Mouse (Mus musculus): ENCODE results near the gene Galns. TPM values are rescaled to one million over a fixed set of nuclear protein-coding genes. Genes with fewer than 3 reads are reported as not detected.
"Not testable (repeated sequence)": the region's sequence is repeated elsewhere in the genome, so short reads cannot be mapped to it uniquely, and the experiment has no call there.

Galns gene
- total RNA-seq, 2 experiments from 2014 or later, result 2.9 to 3.6 TPM

DNA sequence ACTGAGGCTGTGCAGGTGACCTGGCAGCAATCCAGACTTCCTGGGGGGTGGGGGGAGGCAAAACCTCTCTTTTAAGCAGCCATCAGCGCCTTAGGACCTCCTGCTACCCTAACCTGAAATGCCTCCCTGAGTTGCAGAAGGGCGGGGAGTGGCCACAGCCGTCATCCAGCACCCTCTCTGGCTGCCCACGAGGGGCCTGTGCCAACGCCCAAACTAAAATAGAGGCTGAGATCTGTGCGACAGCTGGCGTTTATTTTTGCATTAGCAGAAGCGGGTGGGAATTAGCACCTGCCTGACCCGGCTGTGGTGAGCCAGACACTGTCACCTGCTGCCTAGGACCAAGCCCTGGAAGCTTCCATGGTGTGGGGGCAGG is 25.5 kb upstream of the Galns start:
- intact Hi-C loops (cut with DNase I; ENCODE audit: low total_unique reads), result no loop called here
- DNase-seq, result peak; percentile 82

GRCm38 (mm10) chr8:122635878-122636802 is 24.9 kb upstream of the Galns start:
- no peak for DNase-seq
- intact Hi-C loops (cut with DNase I; ENCODE audit: low total_unique reads), result no loop called here

GRCm38 (mm10) chr8:122633205-122633604 is 21.9 kb upstream of the Galns start:
- intact Hi-C loops (cut with DNase I; ENCODE audit: low total_unique reads), result no loop called here
- no peak for DNase-seq

DNA sequence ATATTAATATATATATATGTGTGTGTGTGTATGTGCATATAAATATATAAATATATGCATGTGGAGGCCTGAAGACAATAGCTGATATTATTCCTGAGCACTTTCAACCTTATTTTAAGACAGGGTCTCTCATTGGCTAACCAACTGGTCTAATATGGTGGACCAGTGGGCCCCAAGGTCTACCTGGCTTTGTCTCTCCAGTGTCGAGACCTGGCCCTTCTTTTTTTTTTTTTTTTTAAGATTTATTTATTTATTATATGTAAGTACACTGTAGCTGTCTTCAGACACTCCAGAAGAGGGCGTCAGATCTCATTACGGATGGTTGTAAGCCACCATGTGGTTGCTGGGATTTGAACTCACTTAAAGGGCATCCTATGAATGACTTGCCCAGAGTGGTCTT is 20.9 kb upstream of the Galns start:
- intact Hi-C loops (cut with DNase I; ENCODE audit: low total_unique reads); DNase-seq: not testable (repeated sequence)

DNA sequence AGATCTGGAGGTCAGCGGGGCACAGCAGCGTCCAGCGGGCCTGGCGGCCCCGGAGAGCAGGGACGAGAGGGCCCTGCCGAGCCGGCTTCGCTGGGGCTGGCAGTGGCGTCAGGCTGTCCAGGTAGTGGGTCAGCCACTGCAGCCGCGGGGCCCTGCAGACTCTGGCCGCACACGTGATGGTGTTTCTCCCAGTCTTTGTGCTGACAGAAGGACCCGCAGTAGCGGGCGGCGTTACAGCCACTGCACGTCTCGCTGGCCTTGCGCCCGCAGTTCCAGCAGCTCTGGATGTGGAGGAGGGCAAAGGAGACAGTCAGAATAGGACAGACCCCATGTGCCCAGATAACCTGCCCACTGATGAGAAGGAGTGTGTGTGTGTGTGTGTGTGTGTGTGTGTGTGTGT is 19.4 kb upstream of the Galns start:
- intact Hi-C loops (cut with DNase I; ENCODE audit: low total_unique reads), result no loop called here

DNA sequence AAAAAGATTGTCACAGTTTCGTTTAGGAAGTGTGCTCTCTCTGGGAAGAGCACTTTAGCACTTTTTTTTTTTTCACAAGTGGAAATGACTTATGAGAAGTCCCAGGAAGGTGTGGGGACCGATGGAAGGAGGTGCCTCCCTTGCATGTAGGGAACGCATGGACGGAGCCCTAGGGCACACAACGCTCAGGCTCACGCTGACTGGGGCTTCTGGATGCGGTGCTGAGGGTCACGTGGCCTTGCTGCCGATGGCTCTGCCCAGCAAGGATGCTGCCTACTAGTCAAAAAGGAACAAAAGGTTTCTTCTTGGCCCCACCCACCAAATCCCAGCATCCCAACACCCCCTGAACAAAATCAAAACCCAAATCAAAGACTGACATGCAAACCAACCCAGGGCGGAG is 18.1 kb upstream of the Galns start:
- intact Hi-C loops (cut with DNase I; ENCODE audit: low total_unique reads), result no loop called here
- DNase-seq, result no peak

More for the DNA sequence above, 19.4 kb upstream of the Galns start:
- no peak for DNase-seq

DNA sequence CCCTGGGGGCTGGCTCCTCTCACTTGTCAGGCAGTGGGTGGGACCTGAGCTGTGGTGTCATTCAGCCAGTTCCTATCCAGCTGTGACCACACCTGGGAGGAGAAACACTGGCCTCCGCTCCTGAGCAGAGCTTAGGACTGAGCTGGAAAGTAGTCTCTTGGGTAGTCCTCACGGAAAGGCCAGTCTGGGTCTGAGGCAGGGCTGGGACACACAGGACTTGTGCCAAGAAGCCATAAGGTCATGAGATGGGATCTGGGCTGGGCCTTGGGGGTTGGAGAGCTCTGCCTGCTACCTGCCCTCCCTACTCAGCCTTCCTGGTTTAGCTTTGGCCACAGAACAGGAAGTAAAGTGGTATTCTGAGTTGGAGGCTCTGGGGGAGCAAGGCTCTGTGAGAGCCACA is 15.6 kb upstream of the Galns start:
- DNase-seq, result no peak
- intact Hi-C loops (cut with DNase I; ENCODE audit: low total_unique reads), result no loop called here

DNA sequence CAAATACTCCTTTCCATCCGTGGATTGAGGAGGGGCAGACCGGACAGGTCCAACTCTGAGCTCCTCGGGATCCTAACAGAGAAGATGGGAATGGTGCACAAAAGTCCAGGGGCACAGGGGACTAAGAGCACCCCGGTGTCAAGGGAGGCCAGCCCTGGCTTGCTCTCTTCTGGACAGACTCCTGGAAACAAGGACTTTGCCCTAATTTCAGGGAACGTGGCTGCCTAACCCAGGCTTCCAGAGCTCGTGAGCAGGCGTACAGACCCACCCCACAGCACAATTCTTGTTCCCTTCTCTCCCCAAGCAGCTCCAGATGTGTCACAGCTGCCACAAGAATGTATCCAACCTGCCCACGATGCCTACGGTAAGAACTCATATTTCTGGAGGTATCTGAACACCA is 14.5 kb upstream of the Galns start:
- DNase-seq, result no peak
- intact Hi-C loops (cut with DNase I; ENCODE audit: low total_unique reads), result no loop called here

GRCm38 (mm10) chr8:122624653-122625052 is 13.4 kb upstream of the Galns start:
- no peak for DNase-seq
- intact Hi-C loops (cut with DNase I; ENCODE audit: low total_unique reads), result loop anchor here (5.0 kb wide), 1 partner anchor 53 kb away; no protein-coding TSS in a partner anchor

- DNase-seq, result peak; percentile 54
- intact Hi-C loops (cut with DNase I; ENCODE audit: low total_unique reads), result loop anchor here (5.0 kb wide), 1 partner anchor 53 kb away; no protein-coding TSS in a partner anchor
These were observed 12.8 kb upstream of the Galns start for GRCm38 (mm10) chr8:122623844-122624642.

GRCm38 (mm10) chr8:122622727-122623126 is 11.5 kb upstream of the Galns start, which contains the start of gene Pabpn1l:
Gene Pabpn1l (minus strand): TSS chr8:122622739.
- no peak for DNase-seq
- intact Hi-C loops (cut with DNase I; ENCODE audit: low total_unique reads), result loop anchor here (5.0 kb wide), 1 partner anchor 55 kb away; no protein-coding TSS in a partner anchor

DNA sequence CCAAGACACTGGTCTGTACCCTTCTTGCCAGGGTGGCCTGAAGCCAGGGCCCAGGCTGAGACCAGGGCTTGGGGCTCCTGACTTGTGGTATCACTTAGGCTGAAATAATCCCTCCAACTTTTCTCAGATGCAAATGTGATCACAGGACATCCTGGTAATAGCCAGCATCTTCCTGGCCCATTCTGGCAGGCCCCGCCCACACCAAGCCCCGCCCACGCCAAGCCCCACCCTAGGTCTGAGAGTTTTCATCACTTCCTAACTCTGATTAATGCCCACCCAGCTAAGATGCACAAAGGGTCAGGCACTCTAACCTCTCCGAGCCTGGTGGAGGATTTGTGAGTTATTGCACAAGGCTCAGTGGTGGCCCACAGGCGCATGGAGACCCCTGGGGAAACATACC is 9.2 kb upstream of the Galns start:
- DNase-seq, result no peak
- intact Hi-C loops (cut with DNase I; ENCODE audit: low total_unique reads), result loop anchor here (2.0 to 5.0 kb wide), 2 partner anchors 57 to 212 kb away; no protein-coding TSS in a partner anchor

GRCm38 (mm10) chr8:122618660-122619378 is 7.6 kb upstream of the Galns start:
- intact Hi-C loops (cut with DNase I; ENCODE audit: low total_unique reads), result no loop called here
- DNase-seq, result no peak

- peak; percentile 87 for DNase-seq
- intact Hi-C loops (cut with DNase I; ENCODE audit: low total_unique reads), result no loop called here
These were observed 6.8 kb upstream of the Galns start for GRCm38 (mm10) chr8:122617947-122618546.

DNA sequence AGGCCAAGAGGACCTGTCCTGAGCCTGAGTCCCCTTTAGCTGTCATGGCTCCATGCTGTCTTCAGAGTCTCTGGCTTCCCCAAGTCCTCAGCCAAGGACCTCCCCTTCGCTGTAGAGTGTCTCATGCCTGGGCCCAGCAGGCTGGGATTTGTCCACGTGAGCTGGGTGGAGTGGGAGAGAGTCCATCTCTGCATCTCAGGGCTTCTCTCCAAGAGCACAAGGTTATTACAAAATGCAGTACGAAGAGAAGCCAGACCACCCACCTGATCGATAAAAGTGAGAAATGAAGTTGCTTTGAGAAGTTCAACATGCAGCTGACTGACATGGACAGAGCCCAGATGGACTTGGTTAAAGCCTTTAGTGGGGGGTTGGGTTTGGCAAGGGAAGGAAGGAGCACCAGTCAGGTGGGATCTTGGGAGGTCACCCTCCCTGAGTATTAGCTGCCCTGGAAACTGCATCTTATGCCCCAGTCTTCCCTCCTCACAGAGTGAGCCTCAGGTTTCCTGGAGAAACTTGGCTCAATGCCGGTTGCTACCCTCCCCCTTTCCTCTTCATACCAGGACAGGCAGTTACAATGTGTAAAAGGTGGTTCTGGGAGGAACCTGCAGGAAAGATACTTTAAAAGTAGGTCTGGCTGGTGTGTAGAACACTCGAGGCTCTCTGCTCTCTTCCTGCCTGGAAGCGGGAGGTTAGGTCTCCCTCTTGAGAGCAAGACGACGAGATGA is 5.1 kb upstream of the Galns start:
- peak; percentile 44 for DNase-seq
- intact Hi-C loops (cut with DNase I; ENCODE audit: low total_unique reads), result no loop called here

DNA sequence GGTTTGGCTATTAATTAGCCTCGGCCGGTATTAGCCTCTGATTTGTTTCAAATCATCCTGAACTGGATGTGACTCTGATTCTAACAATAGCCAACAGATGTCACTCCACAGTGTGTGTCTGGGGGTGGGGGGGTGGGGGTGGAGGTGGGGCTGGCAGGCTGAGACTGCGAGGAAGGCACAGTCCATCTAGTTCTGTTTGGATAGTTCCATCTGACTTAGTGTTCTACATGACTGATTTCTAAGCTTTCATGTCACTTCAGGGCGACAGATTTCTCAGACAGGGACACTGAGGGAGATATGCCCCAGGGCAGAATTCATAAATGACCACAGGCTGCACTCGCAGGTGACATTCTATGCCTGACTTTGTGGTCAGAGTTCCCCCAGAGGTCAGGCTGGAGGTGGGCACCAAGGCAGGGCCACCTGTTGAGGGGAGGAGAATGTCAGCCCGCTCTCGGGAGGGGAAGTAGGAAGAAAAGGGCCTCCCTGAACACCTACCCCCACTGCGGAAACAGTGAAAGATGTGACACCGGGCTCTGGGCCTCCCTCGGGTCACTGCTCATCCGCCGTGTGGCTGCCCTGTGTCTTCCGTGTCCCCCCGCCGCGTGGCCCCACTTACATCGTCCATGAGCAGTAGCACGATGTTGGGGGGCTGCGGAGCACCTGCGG is 518 bp downstream of the Galns start:
- no peak for DNase-seq
- intact Hi-C loops (cut with DNase I; ENCODE audit: low total_unique reads), result no loop called here

- DNase-seq, result no peak
- intact Hi-C loops (cut with DNase I; ENCODE audit: low total_unique reads), result no loop called here
These were observed 1.1 kb downstream of the Galns start for GRCm38 (mm10) chr8:122610209-122610608.

DNA sequence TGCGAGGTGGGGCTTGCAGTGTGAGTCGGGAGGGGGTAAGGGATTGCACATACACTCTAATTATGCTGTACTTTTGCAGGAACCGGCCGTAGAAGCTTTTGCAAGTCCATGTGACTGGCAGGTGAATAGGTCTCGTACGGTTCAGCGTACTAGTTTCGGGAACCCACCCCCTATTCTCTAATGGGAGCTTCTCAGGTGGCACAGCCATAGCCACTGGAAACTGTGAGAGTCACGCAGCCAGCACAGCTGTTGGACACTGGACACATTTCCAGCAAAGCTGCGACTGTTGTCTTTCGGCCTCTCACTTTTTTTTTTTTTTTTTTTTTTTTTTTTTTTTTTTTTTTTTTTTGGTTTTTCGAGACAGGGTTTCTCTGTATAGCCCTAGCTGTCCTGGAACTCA is 4.5 kb downstream of the Galns start:
- DNase-seq, result no peak
- intact Hi-C loops (cut with DNase I; ENCODE audit: low total_unique reads), result no loop called here
